Mouse (Mus musculus): ENCODE results near the gene Ptprj.

DNA sequence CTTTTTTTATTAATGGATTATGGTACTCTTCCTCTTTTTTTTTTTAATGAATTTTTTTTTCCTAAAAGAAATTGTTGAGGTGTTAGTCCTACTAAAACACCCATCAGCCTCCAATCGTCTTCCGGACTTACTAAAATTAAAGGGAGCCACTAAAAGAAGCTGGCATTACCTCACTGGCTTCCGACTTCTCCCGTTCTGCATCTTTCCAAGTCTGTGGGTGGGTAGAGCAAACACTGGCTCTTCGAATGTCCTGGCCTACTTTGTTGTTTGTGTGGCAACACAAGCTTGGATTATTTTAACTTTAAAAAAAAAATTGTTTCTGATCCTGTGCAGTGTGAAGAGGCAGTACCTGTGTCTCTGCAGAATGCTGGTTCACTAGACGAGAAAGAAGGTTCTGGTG lies 62.2 kb downstream of the Ptprj start:
- TF ChIP-seq CTCF (IDR thresholded peaks at IDR 0.05) (no peak), POLR2A (IDR thresholded peaks at IDR 0.05; ENCODE audit: insufficient read depth, low read depth, low read length) (no peak), EP300 (IDR thresholded peaks at IDR 0.05; ENCODE audit: insufficient read depth, low read depth, low read length) (no peak)

Data from heart, adult 2 months (tissue).